Mouse (Mus musculus) CH12.LX (cell line): ENCODE data around the gene Mt4.

Source experiments
- CTCF ChIP-seq, 2 experiments: IDR thresholded peaks in 1 of 2; conservative IDR thresholded peaks in 1 of 2; 2 replicates each; pipeline ENCODE4 v1.5.1; 2011 to 2012; ENCODE audit warnings: low read depth in 2 of 2, low read length in 2 of 2, improper control_type of control experiment in 1 of 2, inconsistent platforms in 1 of 2, mild to moderate bottlenecking in 1 of 2, moderate library complexity in 1 of 2
- TCF12 ChIP-seq: IDR thresholded peaks from 2 replicates; pipeline ENCODE4 v1.6.1; 2014; ENCODE audit warnings: low read depth, mild to moderate bottlenecking, inconsistent platforms, low read length, improper control_type of control experiment
- UBTF ChIP-seq: IDR thresholded peaks from 2 replicates; pipeline ENCODE4 v1.6.1; 2012; ENCODE audit warnings: low read depth, mild to moderate bottlenecking, inconsistent platforms, low read length, improper control_type of control experiment, moderate library complexity

DNA sequence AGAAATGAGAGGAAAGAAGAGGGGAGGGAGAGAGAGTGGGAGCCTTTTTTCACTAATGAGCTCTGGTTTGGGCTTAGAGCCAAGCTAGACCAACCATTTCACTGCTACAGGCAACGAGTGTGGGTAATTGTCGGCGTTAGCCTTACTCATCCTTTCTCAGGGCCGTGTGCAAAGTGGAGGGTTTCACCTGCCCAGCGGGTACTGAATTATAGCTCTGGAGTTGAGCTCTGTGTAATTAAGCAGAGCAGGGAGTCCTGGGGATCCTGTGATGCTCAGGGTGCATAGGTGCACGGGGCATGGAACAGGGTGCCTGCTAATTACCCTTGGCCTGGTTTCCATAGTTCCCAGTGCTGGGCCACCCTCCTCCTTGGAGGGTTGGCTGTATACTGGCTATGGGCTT, 9.3 kb upstream of the Mt4 start:
- TF ChIP-seq UBTF (no peak), CTCF (conservative IDR thresholded peaks at IDR 0.05 in 1 of 2, IDR thresholded peaks at IDR 0.05 in 1 of 2; ENCODE audit: low read depth in 2 of 2, low read length in 2 of 2) (no peak), TCF12 (no peak)
